Mouse (Mus musculus): Measurements from ENCODE around the gene Hba-x. TPM values are rescaled to one million over a fixed set of nuclear protein-coding genes. Genes with fewer than 3 reads are reported as not detected.
A peak's percentile ranks its signal among the peaks of the same experiment; 100 is the strongest.

Hba-x gene
- total and polyA plus RNA-seq, 2 experiments from 2014 or later = not detected

GRCm38 (mm10) chr11:32265117-32265738 is 11.0 kb upstream of the Hba-x start:
- no peak overlapping the region for H3K9ac ChIP-seq
- no peak for ATAC-seq
- H3K4me2 ChIP-seq (ENCODE audit: low read depth) = no peak overlapping the region
- no peak for TF ChIP-seq CTCF (IDR thresholded peaks at IDR 0.05; ENCODE audit: low read depth)
- no peak overlapping the region for H3K4me3 ChIP-seq (ENCODE audit: low read depth, low read length)
- H3K36me3 ChIP-seq (ENCODE audit: insufficient read depth) = peaks cover 7% of the 10 kb centered on the region; the same call in 1 of the 2 replicates
- no peaks in the 10 kb centered on the region for H3K27me3 ChIP-seq (ENCODE audit: insufficient read depth, low read length)
- no peak overlapping the region for H3K27ac ChIP-seq (ENCODE audit: low read depth, low read length)
- no peak for DNase-seq
- H3K9me3 ChIP-seq (ENCODE audit: low read length) = no peaks in the 10 kb centered on the region
- 92% methylated on average over 3 of the region's 3 CpGs for WGBS
- peaks cover 5% of the 10 kb centered on the region; the same call in 1 of the 2 replicates for H3K4me1 ChIP-seq (ENCODE audit: insufficient read depth)

GRCm38 (mm10) chr11:32266194-32266593 is 10.0 kb upstream of the Hba-x start:
- ATAC-seq (no peak), DNase-seq (no peak)
- no peak for TF ChIP-seq CTCF (IDR thresholded peaks at IDR 0.05; ENCODE audit: low read depth)
- Histone ChIP-seq H3K4me3 (ENCODE audit: low read depth, low read length) (no peak overlapping the region), H3K9me3 (ENCODE audit: low read length) (no peaks in the 10 kb centered on the region), H3K27me3 (ENCODE audit: insufficient read depth, low read length) (no peaks in the 10 kb centered on the region), H3K27ac (ENCODE audit: low read depth, low read length) (no peak overlapping the region), H3K36me3 (ENCODE audit: insufficient read depth) (0 out of 2 replicates have a peak, but pooled peaks cover under 1% of the 10 kb centered on the region), H3K9ac (no peak overlapping the region), H3K4me2 (ENCODE audit: low read depth) (no peak overlapping the region), H3K4me1 (ENCODE audit: insufficient read depth) (peaks cover 5% of the 10 kb centered on the region; the same call in 1 of the 2 replicates)
- WGBS = 88% methylated on average over 6 of the region's 6 CpGs

GRCm38 (mm10) chr11:32266776-32267175 is 9.4 kb upstream of the Hba-x start:
- H3K27ac ChIP-seq (ENCODE audit: low read depth, low read length) = peak overlapping the region; percentile 97
- WGBS = 19% methylated on average over 6 of the region's 6 CpGs
- peaks cover 5% of the 10 kb centered on the region; the same call in 1 of the 2 replicates for H3K4me1 ChIP-seq (ENCODE audit: insufficient read depth)
- ATAC-seq (no peak), DNase-seq (peak; percentile 46)
- no peaks in the 10 kb centered on the region for H3K27me3 ChIP-seq (ENCODE audit: insufficient read depth, low read length)
- H3K9me3 ChIP-seq (ENCODE audit: low read length) = no peaks in the 10 kb centered on the region
- peak overlapping the region; percentile 99 for H3K9ac ChIP-seq
- H3K4me3 ChIP-seq (ENCODE audit: low read depth, low read length) = peak overlapping the region; percentile 83
- no peak for TF ChIP-seq CTCF (IDR thresholded peaks at IDR 0.05; ENCODE audit: low read depth)
- peak overlapping the region; percentile 59 for H3K4me2 ChIP-seq (ENCODE audit: low read depth)
- H3K36me3 ChIP-seq (ENCODE audit: insufficient read depth) = no peaks in the 10 kb centered on the region

GRCm38 (mm10) chr11:32267188-32267884 is 8.9 kb upstream of the Hba-x start, which contains the start of gene Nprl3:
TSS of gene Nprl3 (minus strand) at chr11:32267707.
- under 1% methylated on average over 54 of the region's 54 CpGs for WGBS
- Histone ChIP-seq H3K4me3 (ENCODE audit: low read depth, low read length) (peak within 1 kb of the TSS; percentile 83), H3K4me2 (ENCODE audit: low read depth) (peak within 1 kb of the TSS; percentile 59), H3K36me3 (ENCODE audit: insufficient read depth) (no peaks in the 10 kb centered on the region), H3K9me3 (ENCODE audit: low read length) (no peaks in the 10 kb centered on the region), H3K4me1 (ENCODE audit: insufficient read depth) (peaks cover 5% of the 10 kb centered on the region; the same call in 1 of the 2 replicates), H3K9ac (peak within 1 kb of the TSS; percentile 99), H3K27me3 (ENCODE audit: insufficient read depth, low read length) (no peaks in the 10 kb centered on the region), H3K27ac (ENCODE audit: low read depth, low read length) (peak within 1 kb of the TSS; percentile 97)
- no peak for TF ChIP-seq CTCF (IDR thresholded peaks at IDR 0.05; ENCODE audit: low read depth)
- DNase-seq = peak; percentile 97
- peak; percentile 100 for ATAC-seq

- 16% methylated on average over 5 of the region's 5 CpGs for WGBS
- peak; percentile 1 for ATAC-seq
- no peak for DNase-seq
- peak overlapping the region; percentile 97 for H3K27ac ChIP-seq (ENCODE audit: low read depth, low read length)
- H3K4me2 ChIP-seq (ENCODE audit: low read depth) = peak overlapping the region; percentile 59
- H3K4me1 ChIP-seq (ENCODE audit: insufficient read depth) = peaks cover 5% of the 10 kb centered on the region; the same call in 1 of the 2 replicates
- TF ChIP-seq CTCF (IDR thresholded peaks at IDR 0.05; ENCODE audit: low read depth) = no peak
- peak overlapping the region; percentile 83 for H3K4me3 ChIP-seq (ENCODE audit: low read depth, low read length)
- H3K27me3 ChIP-seq (ENCODE audit: insufficient read depth, low read length) = no peaks in the 10 kb centered on the region
- no peaks in the 10 kb centered on the region for H3K9me3 ChIP-seq (ENCODE audit: low read length)
- peak overlapping the region; percentile 99; the same call in 1 of the 2 replicates for H3K9ac ChIP-seq
- H3K36me3 ChIP-seq (ENCODE audit: insufficient read depth) = no peaks in the 10 kb centered on the region
These were observed 8.2 kb upstream of the Hba-x start for GRCm38 (mm10) chr11:32267964-32268363.

GRCm38 (mm10) chr11:32268952-32269351 is 7.2 kb upstream of the Hba-x start:
- DNase-seq (no peak), ATAC-seq (no peak)
- Histone ChIP-seq H3K4me3 (ENCODE audit: low read depth, low read length) (no peak overlapping the region), H3K27me3 (ENCODE audit: insufficient read depth, low read length) (no peaks in the 10 kb centered on the region), H3K36me3 (ENCODE audit: insufficient read depth) (no peaks in the 10 kb centered on the region), H3K9me3 (ENCODE audit: low read length) (no peaks in the 10 kb centered on the region), H3K4me2 (ENCODE audit: low read depth) (no peak overlapping the region), H3K27ac (ENCODE audit: low read depth, low read length) (no peak overlapping the region), H3K9ac (no peak overlapping the region), H3K4me1 (ENCODE audit: insufficient read depth) (peaks cover 5% of the 10 kb centered on the region; the same call in 1 of the 2 replicates)
- TF ChIP-seq CTCF (IDR thresholded peaks at IDR 0.05; ENCODE audit: low read depth) = no peak
- WGBS = 83% methylated on average over 5 of the region's 5 CpGs

- no peak for ATAC-seq
- WGBS = 48% methylated on average over 4 of the region's 4 CpGs
These were observed 5.0 kb upstream of the Hba-x start for GRCm38 (mm10) chr11:32271178-32271577.

More at GRCm38 (mm10) chr11:32271178-32271577, 5.0 kb upstream of the Hba-x start:
- H3K4me3 ChIP-seq (ENCODE audit: low read depth, low read length) = no peak overlapping the region
- peaks cover 5% of the 10 kb centered on the region; the same call in 1 of the 2 replicates for H3K4me1 ChIP-seq (ENCODE audit: insufficient read depth)
- TF ChIP-seq CTCF (IDR thresholded peaks at IDR 0.05; ENCODE audit: low read depth) = no peak
- H3K27ac ChIP-seq (ENCODE audit: low read depth, low read length) = no peak overlapping the region
- H3K27me3 ChIP-seq (ENCODE audit: insufficient read depth, low read length) = no peaks in the 10 kb centered on the region
- DNase-seq = no peak
- H3K9ac ChIP-seq = no peak overlapping the region
- H3K4me2 ChIP-seq (ENCODE audit: low read depth) = no peak overlapping the region
- no peaks in the 10 kb centered on the region for H3K36me3 ChIP-seq (ENCODE audit: insufficient read depth)
- H3K9me3 ChIP-seq (ENCODE audit: low read length) = no peaks in the 10 kb centered on the region
